Mouse (Mus musculus) heart, adult 18-20 months (tissue): ENCODE data around the gene Smu1. TPM values are rescaled to one million over a fixed set of nuclear protein-coding genes. Genes with fewer than 3 reads are reported as not detected.

Experiments
- DNase-seq, 2 experiments: peaks; one replicate each; pipeline ENCODE4 v3.0.0; 2021 to 2022; ENCODE audit warnings: mixed read lengths in 1 of 2
- long read RNA-seq, 2 experiments: library from polyadenylated mRNA; stranded (forward); transcript quantifications; one replicate each; pipeline ENCODE4 v2.0.0; 2021
- total RNA-seq, 2 experiments: library from RNA; stranded (reverse); gene quantifications; 2 replicates each; pipeline ENCODE4 v1.2.3; 2021

Smu1 gene
- 10 to 100 TPM; 31.3 to 32.6 TPM for total RNA-seq
- long read RNA-seq, experiment 1, transcript Smu1-201 (12 exons, 2,418 nt), result major isoform, 46 of 47 reads
- long read RNA-seq, experiment 1, partial matches to known transcripts, result 0 of 47 reads
- long read RNA-seq, experiment 1, other reads (novel, unspliced or antisense), result 1 of 47 reads
- long read RNA-seq, experiment 2, transcript Smu1-201 (12 exons, 2,418 nt), result major isoform, 36 of 42 reads
- long read RNA-seq, experiment 2, partial matches to known transcripts, result 5 of 42 reads
- long read RNA-seq, experiment 2, other reads (novel, unspliced or antisense), result 1 of 42 reads

DNA sequence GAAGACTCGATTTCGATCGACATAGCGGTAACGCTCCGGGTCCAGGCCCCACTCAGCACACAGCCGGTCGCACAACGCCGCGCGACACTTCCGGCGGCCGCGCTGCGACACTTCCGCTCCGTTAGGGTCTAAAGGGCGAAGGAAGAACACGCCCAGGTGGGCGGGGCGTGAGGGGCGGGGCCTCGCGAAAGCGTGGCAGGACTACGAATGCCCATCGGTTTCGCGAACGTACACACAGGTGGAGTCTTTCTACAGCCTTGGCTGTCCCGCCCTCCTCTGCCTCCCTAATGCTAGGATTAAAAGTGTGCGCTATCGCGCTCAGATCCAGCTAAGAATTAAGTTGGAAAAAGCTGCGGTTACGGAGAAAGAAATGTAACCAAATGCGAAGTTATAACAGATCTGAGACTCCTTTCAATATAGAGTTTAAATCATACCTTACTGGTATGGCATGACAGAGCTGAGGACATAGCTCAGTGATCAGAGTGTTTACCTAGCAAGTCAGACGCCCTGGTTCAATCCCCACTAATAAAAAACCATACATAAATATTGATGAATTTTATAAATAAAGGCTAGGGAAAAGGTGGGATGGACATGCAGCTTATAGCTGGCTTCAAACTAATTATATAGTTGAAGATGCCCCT is at the start of gene Smu1:
Gene Smu1 (minus strand): TSS at position 144 of the 641 bp plus-strand sequence.
- DNase-seq, result peak; percentile 96 to 98

DNA sequence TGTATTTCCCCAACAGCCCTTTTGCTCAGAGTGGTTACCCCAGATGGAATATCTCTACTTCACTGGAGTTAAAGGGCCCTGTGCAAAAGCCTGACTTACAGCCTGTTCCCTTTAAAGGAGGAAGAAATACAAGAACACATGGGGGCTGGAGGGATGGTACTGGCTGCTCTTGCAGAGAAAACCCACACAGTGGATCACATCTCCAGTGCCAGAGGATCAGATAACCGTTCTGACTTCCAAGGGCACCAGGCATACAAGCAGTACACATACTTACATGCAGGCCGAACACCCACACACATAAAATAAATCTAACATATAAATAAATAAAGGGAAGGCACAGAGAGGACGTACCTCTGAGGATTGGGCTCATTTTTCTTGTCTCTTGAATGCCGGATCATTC is 49.7 kb upstream of the Smu1 start:
- no peak for DNase-seq

DNA sequence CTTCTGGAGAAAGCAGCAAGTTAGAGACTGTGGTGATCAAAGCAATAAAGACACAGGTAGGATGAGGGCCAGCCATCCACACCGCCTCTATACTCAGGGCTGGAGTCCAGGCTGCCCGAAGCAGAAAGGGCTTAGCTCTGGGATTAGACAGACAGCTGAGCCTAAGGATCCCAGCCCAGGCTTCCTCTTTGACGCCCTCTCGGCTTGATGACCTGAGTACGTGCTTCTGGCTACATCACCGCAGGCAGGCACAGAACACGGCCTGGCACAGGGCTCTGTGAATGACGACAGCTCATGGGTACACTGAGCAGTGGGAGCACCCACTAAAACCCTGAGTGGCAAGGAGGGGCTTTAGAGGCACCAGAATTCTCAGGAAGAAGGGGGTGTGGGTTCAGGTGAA is 47.7 kb upstream of the Smu1 start:
- DNase-seq, result no peak

DNA sequence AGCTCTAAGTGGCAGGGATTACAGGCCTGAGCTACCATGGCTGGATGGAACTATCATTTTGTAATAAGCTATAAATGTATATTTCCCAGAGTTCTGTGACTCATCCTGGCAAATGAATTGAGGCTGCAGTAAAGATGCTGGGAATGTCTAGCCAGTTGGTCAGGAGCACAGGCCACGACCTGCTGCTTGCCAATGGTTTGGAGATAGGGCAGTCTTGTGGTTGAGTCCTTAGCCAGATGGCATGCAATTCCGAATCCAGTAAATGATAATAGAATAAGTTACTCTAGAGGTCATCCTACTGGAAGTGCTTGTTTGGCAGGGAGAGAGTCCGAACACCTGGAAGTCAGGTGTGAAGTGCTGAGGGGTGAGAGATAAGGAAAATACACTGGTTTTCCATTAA is 45.1 kb upstream of the Smu1 start:
- DNase-seq, result peak in 1 of 2 experiments; percentile 49

DNA sequence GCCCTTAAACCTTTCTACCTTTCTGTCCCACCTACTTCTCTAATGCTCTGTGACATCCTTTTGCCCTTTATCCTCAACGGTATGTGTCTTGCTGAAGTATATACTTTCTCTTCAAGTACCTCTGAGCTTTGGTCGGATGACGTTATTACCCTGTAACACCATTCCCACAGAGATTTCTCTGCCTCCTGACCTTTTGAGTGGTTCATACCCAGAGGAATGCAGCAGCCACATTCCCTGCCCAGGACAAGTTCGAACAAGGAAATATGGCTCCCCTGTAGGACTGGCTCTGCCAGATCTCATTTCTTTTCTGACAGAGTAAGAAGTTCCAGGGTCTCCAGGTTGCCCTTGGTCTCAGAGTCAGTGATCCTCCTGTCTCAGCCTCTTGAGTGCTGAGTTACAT is 44.2 kb upstream of the Smu1 start:
- DNase-seq, result no peak

DNA sequence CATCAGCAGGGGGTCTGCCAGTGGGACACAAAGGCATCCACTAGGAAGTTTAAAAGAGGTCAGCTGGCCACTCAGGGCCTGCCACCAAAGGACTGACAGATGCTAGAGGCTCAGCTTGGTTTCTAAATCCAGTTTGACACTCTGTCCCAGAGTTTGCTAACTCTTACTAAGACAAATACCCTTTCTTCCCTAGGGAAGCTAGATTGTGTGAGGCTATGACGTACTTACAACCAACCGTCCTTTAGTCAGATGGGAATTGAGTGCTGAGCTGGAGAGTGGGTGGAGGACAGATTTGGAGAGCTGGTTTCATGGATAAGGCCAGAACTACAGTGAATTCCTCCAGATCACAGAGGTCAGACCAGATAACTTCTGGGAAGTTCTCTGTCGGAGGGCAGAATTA is 43.1 kb upstream of the Smu1 start:
- peak in 1 of 2 experiments; percentile 47 for DNase-seq

DNA sequence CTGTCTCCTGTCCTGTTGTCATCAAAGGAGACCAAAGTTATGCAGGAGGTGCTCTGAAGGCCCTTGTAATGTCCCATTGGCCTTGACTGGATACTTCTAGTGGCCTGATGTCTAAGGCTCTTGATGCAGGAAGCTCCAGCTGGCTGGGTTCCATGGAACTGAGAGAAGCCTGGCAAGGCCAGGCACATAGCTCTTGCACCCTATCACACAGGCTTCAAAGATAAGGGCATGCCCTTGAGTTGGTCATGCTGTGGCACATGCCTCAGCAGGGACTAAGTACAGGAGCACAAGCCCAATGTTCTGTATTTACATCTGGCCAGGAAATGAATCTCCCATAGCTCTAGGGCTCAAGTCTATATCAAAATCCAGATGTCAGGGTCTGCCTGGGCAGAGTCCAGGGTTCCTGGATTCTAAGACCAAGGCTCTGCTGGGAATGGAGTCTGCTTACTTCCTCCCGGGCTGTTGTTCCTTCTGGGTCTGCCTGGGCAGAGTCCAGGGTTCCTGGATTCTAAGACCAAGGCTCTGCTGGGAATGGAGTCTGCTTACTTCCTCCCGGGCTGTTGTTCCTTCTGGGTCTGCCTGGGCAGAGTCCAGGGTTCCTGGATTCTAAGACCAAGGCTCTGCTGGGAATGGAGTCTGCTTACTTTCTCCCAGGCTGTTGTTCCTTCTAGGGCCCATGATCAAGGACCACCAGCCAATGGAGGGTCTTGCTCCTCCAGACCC is 41.3 kb upstream of the Smu1 start:
- peak; percentile 85 to 91 for DNase-seq

DNA sequence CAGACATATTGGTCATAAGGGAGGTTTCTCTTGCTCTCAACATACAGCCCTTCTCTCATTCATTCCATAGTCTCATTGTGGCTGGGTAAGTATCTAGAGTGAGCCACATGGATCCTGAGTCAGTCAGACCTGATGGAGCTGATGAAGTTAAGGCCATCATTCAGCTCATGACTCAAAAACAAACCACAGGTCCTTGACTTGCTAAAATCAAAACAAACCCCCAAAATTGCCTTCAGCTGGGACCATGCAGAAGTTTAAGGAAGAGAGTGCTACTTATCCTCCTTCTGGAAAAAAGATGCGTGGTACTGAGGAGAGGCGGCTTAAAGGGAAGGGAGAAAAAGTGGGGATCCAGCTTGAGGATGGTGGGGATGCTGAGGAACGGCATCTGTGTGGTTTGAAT is 38.0 kb upstream of the Smu1 start:
- DNase-seq, result no peak

DNA sequence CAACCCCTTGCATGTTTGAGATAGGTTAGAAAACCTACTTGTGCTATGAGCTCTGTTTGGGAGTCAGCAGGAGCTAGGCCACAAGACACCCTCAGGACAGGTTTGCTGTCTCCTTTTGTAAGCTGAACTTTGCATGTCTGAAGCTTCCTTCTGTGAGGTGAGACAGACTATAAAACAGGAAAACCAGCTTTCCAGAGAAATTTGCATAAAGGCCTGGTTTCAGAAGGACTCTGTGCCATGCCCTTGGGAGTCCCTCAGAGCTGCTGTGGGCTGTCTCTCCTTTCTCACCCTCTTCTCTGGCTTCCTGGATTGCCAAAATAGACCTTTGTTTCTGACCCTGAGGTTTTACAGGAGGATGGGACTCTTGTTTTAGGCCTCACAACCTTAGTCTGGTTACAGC is 36.6 kb upstream of the Smu1 start:
- DNase-seq, result no peak

DNA sequence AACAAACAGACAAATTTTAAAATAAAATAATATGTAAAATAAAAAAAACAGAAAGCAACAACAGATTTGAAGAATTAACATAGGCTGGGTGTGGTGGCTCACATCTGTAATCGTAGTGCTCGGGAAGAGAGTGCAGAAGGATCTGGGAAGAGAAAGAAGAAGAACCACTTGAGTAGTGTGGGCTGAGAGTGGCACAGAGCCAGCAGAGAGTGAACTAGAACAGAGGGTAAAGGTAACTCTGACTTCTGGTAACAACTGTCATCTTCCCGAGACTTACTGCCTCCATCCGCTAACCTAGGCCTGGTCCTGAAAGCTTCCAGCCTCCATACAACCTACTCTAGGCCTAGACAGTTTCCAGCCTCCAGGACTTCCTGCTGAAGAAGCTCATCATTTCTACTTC is 33.5 kb upstream of the Smu1 start:
- no peak for DNase-seq

DNA sequence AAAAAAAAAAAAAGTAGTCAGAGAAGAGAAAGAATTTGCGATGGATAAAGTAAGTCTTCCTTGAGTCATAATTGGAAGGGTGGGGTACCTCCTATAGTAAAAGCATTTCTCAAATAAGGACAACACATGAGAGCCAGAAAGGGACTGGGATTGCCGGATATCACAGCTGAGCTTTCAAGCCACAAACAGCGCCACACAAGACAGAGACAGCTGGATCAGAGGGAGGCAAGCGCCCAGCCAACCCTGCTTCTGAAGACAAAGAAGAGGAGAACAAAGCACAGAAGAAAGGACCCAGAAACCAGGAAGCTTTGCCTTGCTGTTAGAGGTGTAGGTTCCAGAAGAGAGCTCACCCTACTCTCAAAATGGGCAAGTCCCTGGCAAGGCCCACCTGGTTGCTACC is 28.9 kb upstream of the Smu1 start:
- no peak for DNase-seq

DNA sequence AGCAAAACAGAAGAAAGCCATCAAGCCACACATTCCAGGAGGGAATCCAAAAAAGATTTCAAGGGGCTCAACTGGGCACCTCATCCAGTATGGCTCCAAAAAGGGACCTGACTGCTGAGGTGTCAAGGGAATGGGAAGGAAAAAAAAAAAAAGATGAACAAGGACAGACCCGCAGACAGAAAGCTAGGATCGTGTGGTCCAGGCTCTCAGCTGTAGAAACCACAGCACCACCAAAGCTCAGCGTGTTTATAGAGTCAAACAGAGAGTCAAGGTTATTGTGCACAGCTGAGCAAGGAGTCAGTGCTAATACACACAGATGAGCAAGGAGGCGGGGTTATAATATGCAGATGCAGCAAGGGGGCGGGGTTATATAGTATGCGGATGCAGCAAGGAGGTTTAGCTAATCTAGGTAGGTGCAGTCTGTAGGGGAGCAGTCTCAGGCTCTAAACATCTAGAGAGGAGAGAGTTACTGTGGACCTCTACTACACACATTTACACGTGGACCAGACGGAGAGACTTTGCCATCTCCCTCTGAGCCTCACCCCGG is 28.0 kb upstream of the Smu1 start:
- no peak for DNase-seq

DNA sequence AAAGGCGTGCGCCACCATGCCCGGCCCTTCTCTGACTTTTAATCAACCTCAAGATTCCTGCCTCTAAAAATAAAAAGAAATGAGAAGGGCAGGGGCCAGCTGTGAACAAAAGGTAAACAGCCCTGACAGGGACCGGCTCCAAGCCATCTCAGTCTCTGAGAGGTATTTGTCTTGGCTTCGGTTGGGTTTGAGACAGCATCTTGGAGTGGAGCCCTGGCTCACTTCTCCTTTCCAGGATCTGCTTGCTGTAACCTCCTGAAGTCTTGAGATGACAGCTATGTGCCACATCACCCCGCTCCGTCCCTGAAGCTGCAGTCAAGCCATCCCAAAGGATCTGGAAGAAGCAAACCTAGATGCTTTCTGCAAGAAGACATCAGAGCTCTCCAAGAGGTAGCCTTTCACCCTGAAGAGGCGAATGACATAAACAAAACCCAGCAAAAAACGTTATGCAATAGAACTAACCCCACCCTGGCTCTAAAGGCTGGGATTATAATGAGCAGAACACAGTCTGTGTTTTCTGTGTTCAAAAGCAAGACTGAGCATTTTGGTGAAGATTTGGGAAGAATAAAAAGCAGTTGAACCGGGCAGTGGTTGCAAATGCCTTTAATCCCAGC is 26.9 kb upstream of the Smu1 start:
- DNase-seq, result peak; percentile 81 to 87

DNA sequence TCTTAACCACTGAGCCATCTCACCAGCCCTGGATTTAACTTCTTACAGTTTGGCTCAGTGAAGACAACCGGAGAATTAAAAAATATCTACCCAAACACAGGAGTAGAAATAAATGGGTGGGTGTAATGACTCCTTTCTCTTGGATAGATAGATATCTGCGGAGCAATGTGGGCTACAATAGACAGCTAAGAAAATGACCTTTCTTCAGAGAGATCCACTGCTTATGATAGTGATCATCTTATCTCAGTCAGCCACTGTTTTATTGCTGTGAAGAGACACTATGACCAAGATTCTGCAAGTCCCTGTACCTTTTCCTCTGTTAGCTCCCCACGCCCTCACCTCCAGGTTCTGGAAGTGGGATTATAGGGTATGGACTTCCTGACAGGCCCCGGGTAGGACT is 25.3 kb upstream of the Smu1 start:
- no peak for DNase-seq

DNA sequence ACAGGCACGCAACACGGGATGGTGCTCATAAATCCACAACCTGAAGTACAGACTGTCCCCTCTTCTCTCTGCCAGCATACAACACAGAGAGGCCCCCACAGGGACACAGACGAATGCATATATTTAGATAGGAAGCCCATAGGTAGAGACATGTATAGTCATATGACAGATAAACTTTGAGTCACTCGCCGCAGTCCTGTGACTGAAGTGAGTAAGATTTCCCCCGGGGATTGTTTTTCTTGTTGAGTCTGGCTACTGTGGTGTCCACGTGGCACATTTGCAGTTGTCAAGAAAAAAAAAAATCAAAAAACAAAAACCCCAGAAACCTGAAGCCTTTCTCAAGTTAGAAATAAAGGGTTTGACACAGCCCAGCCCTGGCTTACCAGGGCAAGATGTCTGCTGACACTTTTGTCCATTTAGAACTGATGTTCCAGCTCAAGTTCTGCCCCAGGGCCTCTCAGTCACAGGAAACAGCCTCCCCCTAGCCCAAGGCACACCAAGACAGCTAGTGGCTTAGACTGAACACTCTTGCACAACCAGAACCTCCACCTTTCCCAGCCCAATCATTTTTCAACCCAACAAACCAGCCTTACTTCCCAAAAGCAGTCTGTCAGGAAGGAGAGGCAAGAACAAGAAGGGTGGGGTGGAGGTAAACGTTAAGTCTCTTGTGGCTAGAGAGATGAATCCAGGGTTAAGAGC is 24.2 kb upstream of the Smu1 start:
- DNase-seq, result no peak

DNA sequence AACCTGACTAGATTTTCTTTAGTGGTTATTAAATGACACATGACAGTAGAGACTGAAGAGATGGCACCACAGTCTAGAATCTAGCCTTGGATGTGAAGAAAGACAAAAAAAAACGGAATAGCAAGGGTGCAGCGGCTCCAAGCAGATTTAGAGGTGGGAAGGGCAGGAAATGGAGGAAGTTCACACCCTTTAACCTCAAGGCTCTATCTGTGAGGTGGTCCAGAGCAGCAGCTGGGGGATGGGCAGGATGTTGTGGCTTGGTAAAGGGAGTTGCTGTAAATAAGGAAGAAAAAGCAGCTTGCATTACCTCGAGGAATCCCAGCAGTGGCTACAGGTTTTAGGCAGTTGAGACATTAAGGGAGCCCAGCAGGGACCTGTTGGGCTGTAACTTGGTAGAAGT is 23.4 kb upstream of the Smu1 start:
- DNase-seq, result peak in 1 of 2 experiments; percentile 55

DNA sequence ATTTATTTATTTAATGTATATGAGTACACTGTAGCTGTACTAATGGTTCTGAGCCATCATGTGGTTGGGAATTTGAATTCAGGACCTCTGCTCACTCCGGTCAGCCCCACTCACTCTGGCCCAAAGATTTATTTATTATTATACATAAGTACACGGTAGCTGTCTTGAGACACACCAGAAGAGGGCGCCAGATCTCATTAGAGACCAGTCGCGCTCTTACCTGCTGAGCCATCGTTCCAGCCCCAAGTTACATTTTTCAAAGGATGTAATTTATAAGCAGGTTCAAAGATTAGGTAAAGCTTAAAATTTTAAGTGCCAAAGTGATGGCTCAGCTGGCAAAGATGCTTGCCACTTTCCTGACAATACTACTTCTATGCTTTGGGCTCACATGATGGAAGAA is 20.9 kb upstream of the Smu1 start:
- peak in 1 of 2 experiments; percentile 58 for DNase-seq

DNA sequence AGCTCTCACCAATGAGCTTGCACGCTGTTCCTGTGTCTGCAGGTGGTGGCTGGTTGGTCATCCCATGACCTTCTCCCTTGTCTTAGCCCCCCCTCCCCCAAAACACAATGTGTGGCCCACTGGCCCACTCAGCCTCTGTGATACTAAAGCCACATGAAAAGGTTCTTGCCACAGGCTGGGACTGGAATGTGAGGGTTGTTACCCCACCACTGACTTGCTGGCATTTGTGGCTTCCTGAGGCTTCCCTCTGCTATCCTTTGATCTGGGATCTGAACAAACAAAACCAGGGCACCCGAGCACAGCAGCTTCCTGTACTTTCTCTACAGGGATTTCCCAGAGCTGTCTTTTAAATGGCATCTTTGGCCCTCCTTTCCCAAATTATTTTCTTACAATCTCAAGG is 19.4 kb upstream of the Smu1 start:
- DNase-seq, result no peak

DNA sequence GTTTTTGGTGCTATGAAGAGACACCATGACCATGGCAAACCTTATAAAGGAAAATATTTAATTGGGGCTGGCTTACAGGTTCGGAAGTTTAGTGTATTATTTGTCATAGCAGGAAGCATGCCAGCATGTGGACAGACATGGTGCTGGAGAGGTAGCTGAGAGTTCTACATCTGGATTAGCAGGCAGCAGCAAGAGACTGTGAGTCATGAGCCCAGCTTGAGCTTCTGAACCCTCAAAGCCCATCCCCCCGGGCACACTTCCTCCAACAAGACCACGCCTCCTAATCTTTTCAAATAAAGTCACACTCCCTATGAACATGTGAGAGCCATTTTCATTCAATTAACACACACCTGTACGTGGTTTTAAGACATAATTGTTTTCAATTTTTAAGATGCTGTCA is 18.7 kb upstream of the Smu1 start:
- DNase-seq, result no peak

DNA sequence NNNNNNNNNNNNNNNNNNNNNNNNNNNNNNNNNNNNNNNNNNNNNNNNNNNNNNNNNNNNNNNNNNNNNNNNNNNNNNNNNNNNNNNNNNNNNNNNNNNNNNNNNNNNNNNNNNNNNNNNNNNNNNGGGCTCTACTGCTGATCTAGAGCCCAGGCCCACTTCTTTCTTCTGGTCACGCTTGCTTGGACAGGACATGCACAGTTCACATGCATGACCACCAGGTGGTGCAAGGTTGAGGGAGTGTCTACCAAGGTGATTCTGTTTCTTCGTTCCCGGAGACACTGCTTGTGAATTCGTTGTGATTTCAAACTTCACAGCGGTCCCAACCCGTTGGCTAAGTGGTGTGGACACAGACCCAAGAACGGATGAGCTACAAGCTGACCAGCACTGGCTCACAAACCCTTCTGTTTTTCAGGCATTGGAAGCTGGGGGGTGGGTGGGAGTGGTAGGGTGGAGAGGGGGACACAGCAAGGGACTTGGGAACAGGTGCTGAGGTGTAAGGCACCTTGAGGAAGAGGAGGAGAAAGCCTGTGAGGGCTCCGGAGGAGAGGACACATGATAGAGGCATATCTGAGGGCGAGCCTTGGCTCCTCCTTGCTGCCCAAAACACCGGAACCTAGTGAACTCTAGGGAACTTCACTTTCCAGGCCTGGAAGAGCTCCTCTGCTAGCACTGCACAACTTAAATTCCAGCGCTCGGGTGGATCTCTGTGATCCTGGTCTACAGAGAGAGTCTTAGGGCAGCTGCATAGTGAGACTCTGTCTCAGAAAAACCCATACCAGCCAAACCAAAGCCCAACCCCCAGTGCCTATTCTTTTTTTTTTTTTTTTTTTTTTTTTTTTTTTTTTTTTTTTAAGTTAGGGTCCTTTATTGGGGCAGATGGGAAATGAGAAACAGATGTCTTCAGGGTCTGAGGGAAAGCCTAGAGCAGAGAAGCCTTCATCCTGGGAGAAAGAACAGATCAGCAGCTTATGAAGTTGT is 16.8 kb upstream of the Smu1 start:
- DNase-seq, result peak; percentile 81 to 90

DNA sequence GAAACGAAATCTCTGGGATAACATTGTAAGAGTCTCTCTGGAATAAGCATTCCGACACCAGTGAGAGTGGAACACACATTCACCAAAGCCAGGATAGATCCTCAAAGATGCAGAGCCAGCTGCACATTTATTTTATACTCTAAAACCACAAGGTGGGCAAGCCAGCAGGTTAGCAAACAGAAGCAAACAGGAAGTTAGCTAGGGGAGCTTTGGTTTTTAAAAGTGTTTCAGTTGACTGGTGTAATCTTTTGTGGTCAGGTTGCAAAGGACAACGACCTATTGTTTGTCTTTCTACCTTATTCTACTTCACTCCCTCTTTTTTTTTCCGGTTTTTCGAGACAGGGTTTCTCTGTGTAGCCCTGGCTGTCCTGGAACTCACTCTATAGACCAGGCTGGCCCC is 2.2 kb upstream of the Smu1 start:
- no peak for DNase-seq
